Comparison of ENCODE assay signal across 10 mouse cellular contexts in the genomic region with DNA sequence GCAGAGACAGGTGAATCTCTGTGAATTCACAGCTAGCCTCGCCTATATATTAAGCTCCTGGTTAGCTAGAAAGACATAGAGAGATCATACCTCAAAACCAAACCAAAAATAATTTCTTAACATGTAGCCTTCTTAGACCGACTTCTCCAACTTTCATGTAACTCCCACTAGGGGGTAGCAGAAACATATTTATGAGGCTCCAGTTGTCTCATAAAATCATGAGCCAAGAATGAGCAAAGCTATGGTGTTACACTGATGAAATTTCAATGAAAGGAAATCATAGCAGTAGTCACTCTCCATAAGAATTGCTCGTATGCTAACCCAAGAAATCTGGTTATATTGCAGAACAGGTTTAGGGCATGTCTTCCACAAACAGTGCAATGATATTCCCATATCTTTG.
DNase-seq lines count a peak whose midpoint lies in the region; ATAC-seq and TF ChIP-seq lines count a peak whose summit lies in the region.
"Had no signal": no experiment of that assay in that cellular context is flagged by ENCODE, and none has a peak within 500 bp of the region (broad histone marks: within the 10 kb centered on the region; RNA-seq: fewer than 3 reads in every experiment).

No protein-coding gene starts in this region.

- H3K9ac ChIP-seq in kidney, embryonic 16.5 days (replicated peaks; ENCODE audit: low read length): no peak overlapping the region
- no peak overlapping the region for H3K9ac ChIP-seq in MEL (ENCODE audit: control insufficient read depth, low read depth, low read length, poor library complexity, severe bottlenecking)
- H3K9ac ChIP-seq in midbrain, embryonic 15.5 days: no peak overlapping the region
- H3K9ac ChIP-seq: embryonic facial prominence, embryonic 12.5 days had no signal

- H3K27ac ChIP-seq in kidney, embryonic 16.5 days (ENCODE audit: low read length): no peak overlapping the region
- H3K27ac ChIP-seq in MEL (ENCODE audit: control insufficient read depth, low read depth, low read length): no peak overlapping the region
- no peak overlapping the region for H3K27ac ChIP-seq in midbrain, embryonic 15.5 days
- H3K27ac ChIP-seq: embryonic facial prominence, embryonic 12.5 days had no signal

- H3K79me2 ChIP-seq in MEL (ENCODE audit: control insufficient read depth, insufficient read depth, low read length, poor library complexity): no peaks in the 10 kb centered on the region

- H3K27me3 ChIP-seq in kidney, embryonic 16.5 days (ENCODE audit: insufficient read depth, low read length): no peaks in the 10 kb centered on the region
- no peaks in the 10 kb centered on the region for H3K27me3 ChIP-seq in MEL (ENCODE audit: control insufficient read depth in 1 of 2, insufficient read depth in 2 of 2, low read length in 2 of 2)
- H3K27me3 ChIP-seq in midbrain, embryonic 15.5 days (replicated peaks): no peaks in the 10 kb centered on the region
- H3K27me3 ChIP-seq: embryonic facial prominence, embryonic 12.5 days; megakaryocyte, embryonic 14.5 days had no signal

- H3K4me3 ChIP-seq in kidney, embryonic 16.5 days (ENCODE audit: low read length): no peak overlapping the region
- no peak overlapping the region for H3K4me3 ChIP-seq in MEL (ENCODE audit: control insufficient read depth in 1 of 2, insufficient read depth in 1 of 2, low read depth in 2 of 2, low read length in 2 of 2)
- H3K4me3 ChIP-seq in midbrain, embryonic 15.5 days: no peak overlapping the region
- H3K4me3 ChIP-seq: embryonic facial prominence, embryonic 12.5 days; megakaryocyte, embryonic 14.5 days had no signal

- no peak for DNase-seq in kidney, postnatal 10 days
- DNase-seq in MEL (ENCODE audit: low read depth, low spot score): peak; percentile 23
- DNase-seq in c-Kit-positive CD71-positive TER-119-negative erythroid progenitor cells, embryonic 14.5 days (ENCODE audit: low read depth): peak; percentile 3
- DNase-seq in ovary, postnatal 10 days (ENCODE audit: low spot score): no peak
- no peak for DNase-seq in natural killer cell, adult 2 months (ENCODE audit: low spot score in 2 of 2)

- H3K4me2 ChIP-seq in kidney, embryonic 16.5 days (replicated peaks; ENCODE audit: low read depth, low read length): no peak overlapping the region
- no peak overlapping the region for H3K4me2 ChIP-seq in midbrain, embryonic 15.5 days
- H3K4me2 ChIP-seq: embryonic facial prominence, embryonic 12.5 days had no signal

- no peak for TF ChIP-seq EP300 in MEL (IDR thresholded peaks at IDR 0.05; ENCODE audit: low read depth in 1 of 2, low read length in 2 of 2)

- no peaks in the 10 kb centered on the region for H3K36me3 ChIP-seq in kidney, embryonic 16.5 days (ENCODE audit: insufficient read depth, low read length)
- no peaks in the 10 kb centered on the region for H3K36me3 ChIP-seq in MEL (ENCODE audit: control insufficient read depth in 1 of 2, insufficient read depth in 2 of 2, low read length in 2 of 2)
- H3K36me3 ChIP-seq in midbrain, embryonic 15.5 days (replicated peaks): no peaks in the 10 kb centered on the region
- H3K36me3 ChIP-seq: embryonic facial prominence, embryonic 12.5 days had no signal

- no peak for TF ChIP-seq POLR2A in MEL (IDR thresholded peaks at IDR 0.05; ENCODE audit: control insufficient read depth in 1 of 2, insufficient read depth in 1 of 2, low read depth in 1 of 2, low read length in 2 of 2, poor library complexity in 1 of 2)

- peak; percentile 67; the same call in 1 of the 2 replicates for ATAC-seq in kidney, embryonic 16.5 days (ENCODE audit: low FRiP score, low TSS enrichment)
- ATAC-seq in hematopoietic stem cell, adult 5-6 weeks (replicated peaks in 1 of 2; ENCODE audit: insufficient read depth in 1 of 2, low FRiP score in 2 of 2, low TSS enrichment in 1 of 2, low read depth in 1 of 2, poor library complexity in 2 of 2, severe bottlenecking in 2 of 2): peak; percentile 72 to 86
- peak; percentile 92 for ATAC-seq in midbrain, embryonic 15.5 days (replicated peaks)

- no peaks in the 10 kb centered on the region for H3K9me3 ChIP-seq in kidney, embryonic 16.5 days (ENCODE audit: low read length)
- H3K9me3 ChIP-seq in MEL (replicated peaks; ENCODE audit: insufficient read depth, low read length): no peaks in the 10 kb centered on the region
- no peaks in the 10 kb centered on the region for H3K9me3 ChIP-seq in midbrain, embryonic 15.5 days
- H3K9me3 ChIP-seq: embryonic facial prominence, embryonic 12.5 days; megakaryocyte, embryonic 14.5 days had no signal

- peak in 1 of 3 experiments; percentile 53; a peak in 2 of 6 replicates for TF ChIP-seq CTCF in MEL (IDR thresholded peaks at IDR 0.05 in 2 of 3, conservative IDR thresholded peaks at IDR 0.05 in 1 of 3; ENCODE audit: control insufficient read depth in 1 of 3, insufficient read depth in 1 of 3, low read depth in 2 of 3, low read length in 3 of 3, poor library complexity in 1 of 3, severe bottlenecking in 1 of 3)

- peak; percentile 61 for TF ChIP-seq RAD21 in MEL (IDR thresholded peaks at IDR 0.05; ENCODE audit: low read depth, low read length)

- H3K4me1 ChIP-seq in kidney, embryonic 16.5 days (ENCODE audit: insufficient read depth, low read length): no peaks in the 10 kb centered on the region
- no peaks in the 10 kb centered on the region for H3K4me1 ChIP-seq in MEL (ENCODE audit: control insufficient read depth in 1 of 2, insufficient read depth in 2 of 2, low read length in 2 of 2)
- H3K4me1 ChIP-seq in midbrain, embryonic 15.5 days: no peaks in the 10 kb centered on the region
- H3K4me1 ChIP-seq: embryonic facial prominence, embryonic 12.5 days had no signal

- WGBS in kidney, embryonic 16.5 days: 33% methylated on average over 3 of the region's 3 CpGs
- 45% methylated on average over 3 of the region's 3 CpGs for WGBS in midbrain, embryonic 15.5 days

TF ChIP-seq in MEL, 35 proteins besides CTCF, POLR2A, EP300 and RAD21:
- TF ChIP-seq ZC3H11A (IDR thresholded peaks at IDR 0.05; ENCODE audit: low read depth, low read length): peak; percentile 41; the same call in 1 of the 2 replicates
- no peak for TF ChIP-seq GABPA (IDR thresholded peaks at IDR 0.05; ENCODE audit: low read depth, low read length)
- peak; percentile 51 for TF ChIP-seq SMC3 (IDR thresholded peaks at IDR 0.05; ENCODE audit: low read depth, low read length)
TF ChIP-seq in MEL: peak in this region for 2.

Comparison
In these comparisons a context has a peak if more than half of its experiments do, and no peak if none do; other contexts are left out.
1. DNase-seq: peak in MEL (single experiment) and c-Kit-positive CD71-positive TER-119-negative erythroid progenitor cells, embryonic 14.5 days (single experiment); none in kidney, postnatal 10 days (single experiment), ovary, postnatal 10 days (single experiment) and natural killer cell, adult 2 months (0 of 2).
2. Peak in every context shown above with its lines, with median percentiles within 50 percentile points of each other: ATAC-seq.